Mouse (Mus musculus) heart, embryonic 13.5 days (tissue): ENCODE data around the gene Rgs13. TPM values are rescaled to one million over a fixed set of nuclear protein-coding genes. Genes with fewer than 3 reads are reported as not detected.

Experiments used
- ATAC-seq: fragments of 200-750 bp; cut with Nextera tagmentation; 2 replicates; pipeline ENCODE4 v1.8.0; 2017; ENCODE audit warnings: moderate TSS enrichment; ENCODE audit not compliant: insufficient number of reproducible peaks, low FRiP score, low TSS enrichment; ENCODE audit errors: extremely low read depth
- H3K27ac ChIP-seq: fragments of 300-500 bp; sonication (generic); replicated peaks from 2 replicates; pipeline ENCODE4 v1.5.1; 2015; ENCODE audit warnings: moderate library complexity, mild to moderate bottlenecking, inconsistent platforms
- H3K27me3 ChIP-seq: fragments of 300-500 bp; sonication (generic); replicated peaks from 2 replicates; pipeline ENCODE4 v1.6.1; 2015; ENCODE audit warnings: mild to moderate bottlenecking, inconsistent platforms
- H3K36me3 ChIP-seq: fragments of 300-500 bp; sonication (generic); 2 replicates; pipeline ENCODE4 v1.6.1; 2015; ENCODE audit warnings: mild to moderate bottlenecking, inconsistent platforms
- H3K4me1 ChIP-seq: fragments of 300-500 bp; sonication (generic); 2 replicates; pipeline ENCODE4 v1.6.1; 2015; ENCODE audit warnings: inconsistent platforms
- H3K4me2 ChIP-seq: fragments of 300-500 bp; sonication (generic); 2 replicates; pipeline ENCODE4 v1.6.1; 2015; ENCODE audit warnings: inconsistent platforms, mild to moderate bottlenecking, moderate library complexity
- H3K4me3 ChIP-seq: fragments of 300-500 bp; sonication (generic); 2 replicates; pipeline ENCODE4 v1.5.1; 2015; ENCODE audit warnings: moderate library complexity, mild to moderate bottlenecking, inconsistent platforms
- H3K9ac ChIP-seq: fragments of 300-500 bp; sonication (generic); 2 replicates; pipeline ENCODE4 v1.6.1; 2015; ENCODE audit warnings: inconsistent platforms, mild to moderate bottlenecking, moderate library complexity
- H3K9me3 ChIP-seq: fragments of 300-500 bp; sonication (generic); 2 replicates; pipeline ENCODE4 v1.6.1; 2016; ENCODE audit warnings: inconsistent platforms
- WGBS: fragments of 180-500 bp; shearing (Covaris S2); methylation state at CpG from one replicate; pipeline ENCODE4 v1.1.7; 2015; ENCODE audit warnings: mixed read lengths; 5-methylcytosine and 5-hydroxymethylcytosine counted together
- polyA plus RNA-seq: library from polyadenylated mRNA; unstranded; fragments of >200 nt; fragmentation: Nextera tagmentation; extraction: Ambion mirVana; gene quantifications from 2 replicates; pipeline ENCODE4 v1.2.1, GENCODE M21; 2015

The Rgs13 gene
- not detected in 2 replicates for polyA plus RNA-seq

GRCm38 (mm10) chr1:144177166-144177565 is at the start of gene Rgs13:
Gene Rgs13, minus strand, starts transcription at chr1:144177372.
- Histone ChIP-seq H3K9me3 (no peaks in the 10 kb centered on the region), H3K9ac (no peak within 1 kb of the TSS), H3K27ac (no peak within 1 kb of the TSS), H3K4me2 (no peak within 1 kb of the TSS), H3K27me3 (no peaks in the 10 kb centered on the region), H3K36me3 (no peaks in the 10 kb centered on the region), H3K4me1 (no peaks in the 10 kb centered on the region), H3K4me3 (no peak within 1 kb of the TSS)
- ATAC-seq, result no peak
- 76% methylated on average over 5 of the region's 5 CpGs for WGBS

- no peaks in the 10 kb centered on the region for H3K36me3 ChIP-seq
- no peak overlapping the region for H3K4me2 ChIP-seq
- no peak overlapping the region for H3K9ac ChIP-seq
- H3K27ac ChIP-seq, result no peak overlapping the region
- no peak for ATAC-seq
- H3K9me3 ChIP-seq, result peaks cover 4% of the 10 kb centered on the region; the same call in 1 of the 2 replicates
- H3K4me1 ChIP-seq, result no peaks in the 10 kb centered on the region
- H3K27me3 ChIP-seq, result no peaks in the 10 kb centered on the region
- no peak overlapping the region for H3K4me3 ChIP-seq
Observed at GRCm38 (mm10) chr1:144215230-144215629, 38.1 kb upstream of the Rgs13 start.

- no peaks in the 10 kb centered on the region for H3K36me3 ChIP-seq
- H3K27ac ChIP-seq, result no peak overlapping the region
- no peak overlapping the region for H3K9ac ChIP-seq
- no peak for ATAC-seq
- no peak overlapping the region for H3K4me2 ChIP-seq
- H3K27me3 ChIP-seq, result no peaks in the 10 kb centered on the region
- no peaks in the 10 kb centered on the region for H3K9me3 ChIP-seq
- H3K4me3 ChIP-seq, result no peak overlapping the region
- 65% methylated on average over 3 of the region's 3 CpGs for WGBS
- no peaks in the 10 kb centered on the region for H3K4me1 ChIP-seq
Observed at GRCm38 (mm10) chr1:144210912-144211311, 33.7 kb upstream of the Rgs13 start.

- Histone ChIP-seq H3K4me2 (no peak overlapping the region), H3K9me3 (no peaks in the 10 kb centered on the region), H3K4me3 (no peak overlapping the region), H3K4me1 (no peaks in the 10 kb centered on the region), H3K9ac (no peak overlapping the region), H3K36me3 (no peaks in the 10 kb centered on the region), H3K27me3 (no peaks in the 10 kb centered on the region), H3K27ac (no peak overlapping the region)
- WGBS, result 73% methylated on average over 7 of the region's 7 CpGs
- ATAC-seq, result no peak
Observed at GRCm38 (mm10) chr1:144206281-144207061, 29.3 kb upstream of the Rgs13 start.

GRCm38 (mm10) chr1:144204766-144205165 is 27.6 kb upstream of the Rgs13 start:
- ATAC-seq, result no peak
- WGBS, result 67% methylated on average over 2 of the region's 2 CpGs
- H3K4me1 ChIP-seq, result no peaks in the 10 kb centered on the region

GRCm38 (mm10) chr1:144202939-144203338 is 25.8 kb upstream of the Rgs13 start:
- 73% methylated on average over 4 of the region's 4 CpGs for WGBS
- Histone ChIP-seq H3K27ac (no peak overlapping the region), H3K4me2 (no peak overlapping the region), H3K9me3 (no peaks in the 10 kb centered on the region), H3K9ac (no peak overlapping the region), H3K4me3 (no peak overlapping the region), H3K36me3 (no peaks in the 10 kb centered on the region), H3K27me3 (no peaks in the 10 kb centered on the region), H3K4me1 (no peaks in the 10 kb centered on the region)
- ATAC-seq, result no peak

More at GRCm38 (mm10) chr1:144204766-144205165, 27.6 kb upstream of the Rgs13 start:
- Histone ChIP-seq H3K9me3 (no peaks in the 10 kb centered on the region), H3K9ac (no peak overlapping the region), H3K27me3 (no peaks in the 10 kb centered on the region), H3K36me3 (no peaks in the 10 kb centered on the region), H3K4me3 (no peak overlapping the region), H3K4me2 (no peak overlapping the region), H3K27ac (no peak overlapping the region)

GRCm38 (mm10) chr1:144200496-144200895 is 23.3 kb upstream of the Rgs13 start:
- Histone ChIP-seq H3K27ac (no peak overlapping the region), H3K9ac (no peak overlapping the region), H3K4me2 (no peak overlapping the region), H3K36me3 (no peaks in the 10 kb centered on the region), H3K9me3 (no peaks in the 10 kb centered on the region), H3K27me3 (no peaks in the 10 kb centered on the region), H3K4me3 (no peak overlapping the region), H3K4me1 (no peaks in the 10 kb centered on the region)
- WGBS, result 41% methylated on average over 2 of the region's 2 CpGs
- ATAC-seq, result no peak

GRCm38 (mm10) chr1:144199538-144199937 is 22.4 kb upstream of the Rgs13 start:
- Histone ChIP-seq H3K9me3 (no peaks in the 10 kb centered on the region), H3K4me3 (no peak overlapping the region), H3K4me1 (no peaks in the 10 kb centered on the region), H3K36me3 (no peaks in the 10 kb centered on the region), H3K27ac (no peak overlapping the region), H3K9ac (no peak overlapping the region), H3K4me2 (no peak overlapping the region), H3K27me3 (no peaks in the 10 kb centered on the region)
- 59% methylated on average over 1 of the region's 1 CpGs for WGBS
- ATAC-seq, result no peak

GRCm38 (mm10) chr1:144197684-144198083 is 20.5 kb upstream of the Rgs13 start:
- no peak overlapping the region for H3K27ac ChIP-seq
- H3K4me3 ChIP-seq, result no peak overlapping the region
- H3K4me1 ChIP-seq, result no peaks in the 10 kb centered on the region
- H3K36me3 ChIP-seq, result no peaks in the 10 kb centered on the region
- 25% methylated on average over 3 of the region's 3 CpGs for WGBS
- H3K27me3 ChIP-seq, result no peaks in the 10 kb centered on the region
- H3K9ac ChIP-seq, result no peak overlapping the region
- no peak for ATAC-seq
- no peak overlapping the region for H3K4me2 ChIP-seq
- H3K9me3 ChIP-seq, result no peaks in the 10 kb centered on the region

GRCm38 (mm10) chr1:144186655-144187396 is 9.7 kb upstream of the Rgs13 start:
- no peak overlapping the region for H3K4me3 ChIP-seq
- H3K9ac ChIP-seq, result no peak overlapping the region
- no peak overlapping the region for H3K4me2 ChIP-seq
- ATAC-seq, result no peak
- no peaks in the 10 kb centered on the region for H3K27me3 ChIP-seq
- peaks cover 6% of the 10 kb centered on the region; the same call in 1 of the 2 replicates for H3K4me1 ChIP-seq
- H3K36me3 ChIP-seq, result no peaks in the 10 kb centered on the region
- H3K9me3 ChIP-seq, result no peaks in the 10 kb centered on the region
- H3K27ac ChIP-seq, result no peak overlapping the region
- WGBS, result 57% methylated on average over 7 of the region's 7 CpGs

GRCm38 (mm10) chr1:144184955-144185715 is 8.0 kb upstream of the Rgs13 start:
- Histone ChIP-seq H3K36me3 (no peaks in the 10 kb centered on the region), H3K9ac (no peak overlapping the region), H3K4me2 (no peak overlapping the region), H3K9me3 (no peaks in the 10 kb centered on the region), H3K27ac (no peak overlapping the region), H3K4me1 (peaks cover 6% of the 10 kb centered on the region; the same call in 1 of the 2 replicates), H3K4me3 (no peak overlapping the region), H3K27me3 (no peaks in the 10 kb centered on the region)
- no peak for ATAC-seq
- 60% methylated on average over 4 of the region's 4 CpGs for WGBS
